Mouse (Mus musculus) kidney, embryonic 14.5 days (tissue): ENCODE results near the gene Hexa. TPM values are rescaled to one million over a fixed set of nuclear protein-coding genes. Genes with fewer than 3 reads are reported as not detected.

Experiments
- ATAC-seq: fragments of 200-750 bp; cut with Nextera tagmentation; 2 replicates; pipeline ENCODE4 v1.8.0; 2017; ENCODE audit warnings: moderate number of reproducible peaks, mild to moderate bottlenecking, moderate TSS enrichment, moderate library complexity; ENCODE audit not compliant: low FRiP score, low TSS enrichment
- H3K27ac ChIP-seq: fragments of 300-500 bp; sonication (generic); 2 replicates; pipeline ENCODE4 v1.5.1; 2014; ENCODE audit warnings: low read depth, mild to moderate bottlenecking, low read length, moderate library complexity, mixed read lengths
- H3K27me3 ChIP-seq: fragments of 300-500 bp; sonication (generic); 2 replicates; pipeline ENCODE4 v1.6.1; 2014; ENCODE audit warnings: mild to moderate bottlenecking, low read length; ENCODE audit not compliant: control insufficient read depth, insufficient read depth
- H3K36me3 ChIP-seq: fragments of 300-500 bp; sonication (generic); 2 replicates; pipeline ENCODE4 v1.6.1; 2014; ENCODE audit warnings: low read length, mixed read lengths; ENCODE audit not compliant: control insufficient read depth, insufficient read depth
- H3K4me1 ChIP-seq: fragments of 300-500 bp; sonication (generic); 2 replicates; pipeline ENCODE4 v1.6.1; 2014; ENCODE audit warnings: low read length, mixed read lengths; ENCODE audit not compliant: control insufficient read depth, insufficient read depth
- H3K4me2 ChIP-seq: fragments of 300-500 bp; sonication (generic); replicated peaks from 2 replicates; pipeline ENCODE4 v1.6.1; 2014; ENCODE audit warnings: low read depth, mild to moderate bottlenecking, low read length
- H3K4me3 ChIP-seq: fragments of 300-500 bp; sonication (generic); 2 replicates; pipeline ENCODE4 v1.5.1; 2014; ENCODE audit warnings: mild to moderate bottlenecking, low read length
- H3K9ac ChIP-seq: fragments of 300-500 bp; sonication (generic); 2 replicates; pipeline ENCODE4 v1.6.1; 2014; ENCODE audit warnings: low read depth, mild to moderate bottlenecking, low read length, moderate library complexity
- H3K9me3 ChIP-seq: fragments of 300-500 bp; sonication (generic); 2 replicates; pipeline ENCODE4 v1.6.1; 2016; ENCODE audit warnings: low read length; ENCODE audit not compliant: control insufficient read depth
- WGBS: fragments of 180-500 bp; shearing (Covaris S2); extraction: QIAGEN DNeasy Blood & Tissue Kit; methylation state at CpG from one replicate; pipeline ENCODE4 v1.1.7; 2014; 5-methylcytosine and 5-hydroxymethylcytosine counted together
- polyA plus RNA-seq: library from polyadenylated mRNA; unstranded; fragments of >200 nt; fragmentation: Nextera tagmentation; extraction: Ambion mirVana; gene quantifications from 2 replicates; pipeline ENCODE4 v1.2.1, GENCODE M21; 2014

Gene Hexa
- 47.3 and 58.1 TPM in 2 replicates for polyA plus RNA-seq

DNA sequence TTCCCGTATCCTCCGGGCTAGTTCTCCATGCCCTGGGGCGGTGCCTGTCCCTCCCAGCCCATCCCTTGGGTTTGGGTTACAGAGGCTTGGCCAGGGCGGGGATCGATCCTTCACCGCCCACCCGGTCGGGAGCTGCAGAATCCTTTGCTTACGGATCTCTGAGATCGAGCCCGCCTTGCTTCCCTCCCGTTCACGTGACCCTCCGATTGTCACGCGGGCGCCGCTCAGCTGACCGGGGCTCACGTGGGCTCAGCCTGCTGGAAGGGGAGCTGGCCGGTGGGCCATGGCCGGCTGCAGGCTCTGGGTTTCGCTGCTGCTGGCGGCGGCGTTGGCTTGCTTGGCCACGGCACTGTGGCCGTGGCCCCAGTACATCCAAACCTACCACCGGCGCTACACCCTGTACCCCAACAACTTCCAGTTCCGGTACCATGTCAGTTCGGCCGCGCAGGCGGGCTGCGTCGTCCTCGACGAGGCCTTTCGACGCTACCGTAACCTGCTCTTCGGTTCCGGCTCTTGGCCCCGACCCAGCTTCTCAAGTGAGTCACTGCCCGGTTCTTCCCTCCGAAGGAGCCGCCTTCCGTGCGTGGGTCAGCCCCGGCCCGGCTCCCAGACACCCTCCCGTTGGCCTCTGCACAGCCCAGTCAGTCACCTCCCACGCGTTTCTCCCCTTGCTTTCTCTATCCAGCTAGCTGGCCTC, at the start of gene Hexa, which contains the start of gene Tmem202:
TSS of gene Hexa (plus strand) at position 100 of the 697 bp plus-strand sequence.
TSS of gene Tmem202 (minus strand) at position 407 of the 697 bp plus-strand sequence.
- Histone ChIP-seq H3K4me1 (peaks cover 9% of the 10 kb centered on the region; the same call in 1 of the 2 replicates), H3K36me3 (no peaks in the 10 kb centered on the region), H3K9ac (peak within 1 kb of the TSS; percentile 73), H3K27ac (no peak within 1 kb of the TSS), H3K4me2 (peak within 1 kb of the TSS; percentile 80), H3K9me3 (no peaks in the 10 kb centered on the region), H3K27me3 (no peaks in the 10 kb centered on the region), H3K4me3 (peak within 1 kb of the TSS; percentile 64)
- ATAC-seq = peak; percentile 92
- WGBS = under 1% methylated on average over 55 of the region's 55 CpGs

DNA sequence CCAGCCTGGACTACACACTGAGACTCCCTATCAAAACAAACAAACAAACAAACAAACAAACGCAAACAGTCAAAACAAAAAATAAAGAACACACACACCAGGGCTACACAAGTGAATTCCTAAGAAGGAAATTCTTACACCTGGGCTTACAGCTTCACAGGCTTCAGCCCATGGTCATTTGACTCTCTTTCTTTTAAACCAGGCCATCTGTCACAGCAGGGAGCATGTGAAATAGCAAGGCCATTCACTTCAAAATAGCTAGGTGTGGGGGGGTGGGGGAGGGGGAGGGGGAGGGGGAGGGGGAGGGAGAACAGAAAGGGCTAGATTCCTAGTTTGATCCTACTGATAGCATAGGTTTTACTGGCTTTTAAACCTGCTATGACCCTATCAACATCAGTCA, 31.2 kb upstream of the Hexa start:
- H3K9me3 ChIP-seq = no peaks in the 10 kb centered on the region

DNA sequence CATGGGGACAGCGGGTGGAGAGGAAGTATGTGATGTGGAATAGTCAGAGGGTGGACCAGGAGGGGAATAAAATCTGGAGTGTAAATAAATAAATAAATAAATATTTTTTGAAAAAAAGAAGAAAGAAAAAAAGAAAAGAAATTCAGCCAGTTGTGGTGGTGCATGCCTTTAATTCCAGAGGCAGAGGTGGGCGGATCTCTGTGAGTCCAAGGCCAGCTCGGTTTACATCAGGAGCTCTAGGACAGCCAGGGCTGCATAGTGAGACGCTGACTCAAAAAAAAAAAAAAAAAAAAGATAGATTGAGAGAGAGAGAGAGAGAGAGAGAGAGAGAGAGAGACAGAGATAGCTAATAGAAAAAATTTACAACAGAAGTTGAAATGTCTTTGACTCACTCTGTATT, 27.0 kb upstream of the Hexa start:
- ATAC-seq = no peak
- H3K4me2 ChIP-seq = no peak overlapping the region
- H3K9me3 ChIP-seq = no peaks in the 10 kb centered on the region
- H3K4me3 ChIP-seq = no peak overlapping the region
- H3K9ac ChIP-seq = no peak overlapping the region
- H3K36me3 ChIP-seq = no peaks in the 10 kb centered on the region
- H3K4me1 ChIP-seq = no peaks in the 10 kb centered on the region
- WGBS = 34% methylated on average over 4 of the region's 4 CpGs
- no peaks in the 10 kb centered on the region for H3K27me3 ChIP-seq
- H3K27ac ChIP-seq = no peak overlapping the region

More for the DNA sequence above, 31.2 kb upstream of the Hexa start:
- H3K27me3 ChIP-seq = no peaks in the 10 kb centered on the region
- no peak overlapping the region for H3K4me2 ChIP-seq
- WGBS = 36% methylated on average over 1 of the region's 1 CpGs
- no peaks in the 10 kb centered on the region for H3K36me3 ChIP-seq
- ATAC-seq = no peak
- H3K4me3 ChIP-seq = no peak overlapping the region
- no peak overlapping the region for H3K27ac ChIP-seq
- no peak overlapping the region for H3K9ac ChIP-seq
- H3K4me1 ChIP-seq = no peaks in the 10 kb centered on the region

GRCm38 (mm10) chr9:59515069-59515468, 24.3 kb upstream of the Hexa start:
- Histone ChIP-seq H3K4me3 (no peak overlapping the region), H3K9ac (no peak overlapping the region), H3K4me1 (no peaks in the 10 kb centered on the region), H3K27ac (no peak overlapping the region), H3K4me2 (no peak overlapping the region), H3K36me3 (no peaks in the 10 kb centered on the region), H3K9me3 (no peaks in the 10 kb centered on the region), H3K27me3 (no peaks in the 10 kb centered on the region)
- WGBS = 68% methylated on average over 3 of the region's 3 CpGs
- no peak for ATAC-seq

GRCm38 (mm10) chr9:59517127-59517526, 22.2 kb upstream of the Hexa start:
- ATAC-seq = no peak
- H3K4me1 ChIP-seq = no peaks in the 10 kb centered on the region
- H3K27me3 ChIP-seq = no peaks in the 10 kb centered on the region
- H3K27ac ChIP-seq = no peak overlapping the region
- H3K4me2 ChIP-seq = no peak overlapping the region
- no peak overlapping the region for H3K4me3 ChIP-seq
- WGBS = 45% methylated on average over 7 of the region's 7 CpGs
- no peaks in the 10 kb centered on the region for H3K36me3 ChIP-seq
- H3K9ac ChIP-seq = no peak overlapping the region
- no peaks in the 10 kb centered on the region for H3K9me3 ChIP-seq

GRCm38 (mm10) chr9:59518976-59519375, 20.4 kb upstream of the Hexa start:
- 76% methylated on average over 5 of the region's 5 CpGs for WGBS
- H3K4me2 ChIP-seq = no peak overlapping the region
- no peaks in the 10 kb centered on the region for H3K4me1 ChIP-seq
- no peak overlapping the region for H3K4me3 ChIP-seq
- no peak overlapping the region for H3K9ac ChIP-seq
- no peak for ATAC-seq
- H3K27me3 ChIP-seq = no peaks in the 10 kb centered on the region
- H3K9me3 ChIP-seq = no peaks in the 10 kb centered on the region
- no peak overlapping the region for H3K27ac ChIP-seq
- H3K36me3 ChIP-seq = no peaks in the 10 kb centered on the region

DNA sequence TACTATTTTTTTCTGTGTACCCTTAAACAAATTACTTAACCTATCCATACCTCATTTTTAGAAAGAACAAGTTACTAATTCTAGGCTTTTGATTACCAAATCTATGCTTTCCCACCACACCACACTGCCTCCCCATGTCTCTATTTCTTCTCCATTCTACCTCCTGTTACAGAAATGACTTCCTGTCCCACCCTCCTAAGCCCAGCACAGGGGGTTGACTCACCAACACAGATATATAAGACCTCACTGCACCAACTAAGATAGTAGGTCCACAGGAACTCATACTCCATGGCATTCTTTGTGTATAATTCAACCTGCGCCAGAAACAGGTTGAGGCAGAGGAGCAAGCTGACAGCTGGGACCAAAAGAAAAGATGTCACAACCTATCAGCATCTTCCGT, 19.9 kb upstream of the Hexa start:
- Histone ChIP-seq H3K4me3 (no peak overlapping the region), H3K27ac (no peak overlapping the region), H3K27me3 (no peaks in the 10 kb centered on the region), H3K36me3 (no peaks in the 10 kb centered on the region), H3K9me3 (no peaks in the 10 kb centered on the region), H3K4me1 (no peaks in the 10 kb centered on the region), H3K9ac (no peak overlapping the region), H3K4me2 (no peak overlapping the region)
- 91% methylated on average over 2 of the region's 2 CpGs for WGBS
- no peak for ATAC-seq

- Histone ChIP-seq H3K27ac (no peak overlapping the region), H3K9ac (no peak overlapping the region), H3K9me3 (no peaks in the 10 kb centered on the region), H3K36me3 (no peaks in the 10 kb centered on the region), H3K4me1 (no peaks in the 10 kb centered on the region), H3K4me3 (no peak overlapping the region), H3K27me3 (no peaks in the 10 kb centered on the region), H3K4me2 (no peak overlapping the region)
- WGBS = 57% methylated on average over 4 of the region's 4 CpGs
- ATAC-seq = no peak
These were observed 16.4 kb upstream of the Hexa start for GRCm38 (mm10) chr9:59522906-59523305.

DNA sequence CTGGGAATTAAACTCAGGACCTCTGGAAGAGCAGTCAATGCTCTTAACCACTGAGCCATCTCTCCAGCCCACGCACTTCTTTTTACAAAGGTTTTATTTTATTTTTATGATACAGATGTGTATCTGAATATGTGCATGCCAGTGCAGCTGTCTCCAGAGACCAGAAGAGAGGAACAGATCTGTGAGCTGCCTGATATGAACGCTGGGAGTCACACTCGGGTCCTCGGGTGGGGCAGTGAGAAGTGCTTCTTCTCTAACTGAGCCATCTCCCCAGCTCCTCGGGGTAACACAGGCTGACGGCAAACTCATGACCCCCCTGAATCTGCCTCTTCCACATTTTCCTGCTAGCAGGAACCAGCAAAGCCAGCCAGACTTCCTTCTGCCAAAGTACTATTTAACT, 12.6 kb upstream of the Hexa start:
- no peak overlapping the region for H3K4me3 ChIP-seq
- 80% methylated on average over 6 of the region's 6 CpGs for WGBS

More for the DNA sequence above, 12.6 kb upstream of the Hexa start:
- H3K9ac ChIP-seq = no peak overlapping the region
- no peak for ATAC-seq
- no peak overlapping the region for H3K27ac ChIP-seq
- H3K4me2 ChIP-seq = no peak overlapping the region
- no peaks in the 10 kb centered on the region for H3K4me1 ChIP-seq
- no peaks in the 10 kb centered on the region for H3K9me3 ChIP-seq
- no peaks in the 10 kb centered on the region for H3K36me3 ChIP-seq
- H3K27me3 ChIP-seq = no peaks in the 10 kb centered on the region
